Mouse (Mus musculus) ES-Bruce4 (cell line): ENCODE results near the gene Mlh1.

Experiments used
- CTCF ChIP-seq: IDR thresholded peaks from one replicate; pipeline ENCODE4 v1.8.1; 2011; ENCODE audit warnings: low read depth, low read length
- EP300 ChIP-seq: IDR thresholded peaks from 2 replicates; pipeline ENCODE4 v1.6.1; 2011; ENCODE audit warnings: low read depth, low read length; ENCODE audit not compliant: insufficient read depth
- POLR2A ChIP-seq: IDR thresholded peaks from one replicate; pipeline ENCODE4 v1.8.1; 2011; ENCODE audit warnings: low read length; ENCODE audit not compliant: insufficient read depth

DNA sequence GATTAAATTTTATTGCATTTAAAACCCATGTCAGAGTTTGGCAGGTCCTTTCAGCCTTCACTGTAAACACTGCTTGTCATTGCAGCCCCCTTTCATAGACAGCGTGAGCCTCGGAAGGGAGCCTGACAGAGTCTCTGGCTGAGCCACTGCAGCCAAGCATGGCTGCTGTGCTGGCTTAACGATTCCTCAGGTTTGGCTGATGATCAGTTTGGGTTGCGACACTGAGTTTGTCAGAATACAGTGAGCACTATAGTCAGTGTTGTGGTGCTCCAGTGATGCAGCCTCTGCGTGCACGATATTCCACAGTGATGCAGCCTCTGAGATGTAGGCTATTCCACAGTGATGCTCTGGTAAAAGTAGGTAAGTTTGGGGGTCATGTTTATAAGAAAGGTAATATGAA is 84.7 kb downstream of the Mlh1 start:
- TF ChIP-seq POLR2A (no peak), EP300 (no peak), CTCF (no peak)
